Mouse (Mus musculus) ES-Bruce4 (cell line): ENCODE results near the gene Ap1s3.

Experiments
- CTCF ChIP-seq: IDR thresholded peaks from one replicate; pipeline ENCODE4 v1.8.1; 2011; ENCODE audit warnings: low read depth, low read length
- EP300 ChIP-seq: IDR thresholded peaks from 2 replicates; pipeline ENCODE4 v1.6.1; 2011; ENCODE audit warnings: low read depth, low read length; ENCODE audit not compliant: insufficient read depth
- POLR2A ChIP-seq: IDR thresholded peaks from one replicate; pipeline ENCODE4 v1.8.1; 2011; ENCODE audit warnings: low read length; ENCODE audit not compliant: insufficient read depth

DNA sequence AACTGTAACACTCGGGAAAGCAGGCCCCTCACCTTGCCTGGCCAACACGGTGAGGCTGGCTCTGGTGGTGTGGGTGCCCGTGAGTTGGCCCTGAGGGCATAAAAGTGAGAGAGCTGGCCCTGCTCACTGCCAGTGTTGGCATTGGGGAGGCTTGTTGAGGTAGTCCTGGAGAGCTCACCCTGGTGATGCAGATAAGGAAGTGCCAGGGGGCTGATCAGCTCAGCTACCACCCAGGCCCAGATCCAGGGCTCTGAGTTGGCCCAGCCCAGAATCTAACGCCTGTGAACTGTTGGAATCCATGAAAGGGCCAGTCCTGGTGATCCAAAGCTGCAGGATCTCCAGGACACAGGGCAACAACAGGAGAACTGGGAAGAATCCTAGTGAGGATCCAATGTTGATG is 40.3 kb downstream of the Ap1s3 start:
- TF ChIP-seq CTCF, result no peak
- no peak for TF ChIP-seq POLR2A
- TF ChIP-seq EP300, result no peak
